Mouse (Mus musculus) hindbrain, postnatal 0 days (tissue): Measurements from ENCODE around the gene Mllt10. TPM values are rescaled to one million over a fixed set of nuclear protein-coding genes. Genes with fewer than 3 reads are reported as not detected.

Source experiments
- ATAC-seq: fragments of 200-750 bp; cut with Nextera tagmentation; 2 replicates; pipeline ENCODE4 v1.8.0; 2017; ENCODE audit warnings: mild to moderate bottlenecking, moderate TSS enrichment, moderate library complexity
- DNase-seq: peaks from one replicate; pipeline ENCODE4 v3.0.0-alpha.2; 2015; ENCODE audit warnings: low spot score
- H3K27ac ChIP-seq: fragments of 300-500 bp; sonication (generic); 2 replicates; pipeline ENCODE4 v1.5.1; 2014; ENCODE audit warnings: mild to moderate bottlenecking
- H3K27me3 ChIP-seq: fragments of 300-500 bp; sonication (generic); 2 replicates; pipeline ENCODE4 v1.6.1; 2014; ENCODE audit warnings: low read length, mixed read lengths; ENCODE audit not compliant: insufficient read depth
- H3K36me3 ChIP-seq: fragments of 300-500 bp; sonication (generic); 2 replicates; pipeline ENCODE4 v1.6.1; 2014; ENCODE audit warnings: low read length, mixed read lengths; ENCODE audit not compliant: insufficient read depth
- H3K4me1 ChIP-seq: fragments of 300-500 bp; sonication (generic); 2 replicates; pipeline ENCODE4 v1.6.1; 2014; ENCODE audit warnings: antibody characterized with exemption, low read length, mixed read lengths; ENCODE audit not compliant: insufficient read depth
- H3K4me2 ChIP-seq: fragments of 300-500 bp; sonication (generic); 2 replicates; pipeline ENCODE4 v1.6.1; 2014; ENCODE audit warnings: low read depth, mild to moderate bottlenecking, low read length, moderate library complexity, mixed read lengths
- H3K4me3 ChIP-seq: fragments of 300-500 bp; sonication (generic); 2 replicates; pipeline ENCODE4 v1.5.1; 2014; ENCODE audit warnings: low read length
- H3K9ac ChIP-seq: fragments of 300-500 bp; sonication (generic); replicated peaks from 2 replicates; pipeline ENCODE4 v1.6.1; 2014; ENCODE audit warnings: mild to moderate bottlenecking, low read length, moderate library complexity, mixed read lengths
- H3K9me3 ChIP-seq: fragments of 300-500 bp; sonication (generic); 2 replicates; pipeline ENCODE4 v1.6.1; 2016; ENCODE audit warnings: low read length, mixed read lengths
- CTCF ChIP-seq: IDR thresholded peaks from 2 replicates; pipeline ENCODE4 v1.5.1; 2016; ENCODE audit warnings: antibody characterized with exemption, control low read depth, low read depth
- WGBS: fragments of 180-500 bp; shearing (Covaris S2); extraction: QIAGEN DNeasy Blood & Tissue Kit; methylation state at CpG from one replicate; pipeline ENCODE4 v1.1.7; 2014; 5-methylcytosine and 5-hydroxymethylcytosine counted together
- polyA plus RNA-seq: library from polyadenylated mRNA; unstranded; fragments of >200 nt; fragmentation: Nextera tagmentation; extraction: Ambion mirVana; gene quantifications from 2 replicates; pipeline ENCODE4 v1.2.1, GENCODE M21; 2015
- total RNA-seq: library from RNA; depleted of rRNA; stranded (reverse); fragments of >200 nt; gene quantifications from 2 replicates; pipeline ENCODE4 v1.2.3, GENCODE M21; 2014

Gene Mllt10
- total and polyA plus RNA-seq, 2 experiments from 2014 or later: 25.6 to 30.0 TPM

DNA sequence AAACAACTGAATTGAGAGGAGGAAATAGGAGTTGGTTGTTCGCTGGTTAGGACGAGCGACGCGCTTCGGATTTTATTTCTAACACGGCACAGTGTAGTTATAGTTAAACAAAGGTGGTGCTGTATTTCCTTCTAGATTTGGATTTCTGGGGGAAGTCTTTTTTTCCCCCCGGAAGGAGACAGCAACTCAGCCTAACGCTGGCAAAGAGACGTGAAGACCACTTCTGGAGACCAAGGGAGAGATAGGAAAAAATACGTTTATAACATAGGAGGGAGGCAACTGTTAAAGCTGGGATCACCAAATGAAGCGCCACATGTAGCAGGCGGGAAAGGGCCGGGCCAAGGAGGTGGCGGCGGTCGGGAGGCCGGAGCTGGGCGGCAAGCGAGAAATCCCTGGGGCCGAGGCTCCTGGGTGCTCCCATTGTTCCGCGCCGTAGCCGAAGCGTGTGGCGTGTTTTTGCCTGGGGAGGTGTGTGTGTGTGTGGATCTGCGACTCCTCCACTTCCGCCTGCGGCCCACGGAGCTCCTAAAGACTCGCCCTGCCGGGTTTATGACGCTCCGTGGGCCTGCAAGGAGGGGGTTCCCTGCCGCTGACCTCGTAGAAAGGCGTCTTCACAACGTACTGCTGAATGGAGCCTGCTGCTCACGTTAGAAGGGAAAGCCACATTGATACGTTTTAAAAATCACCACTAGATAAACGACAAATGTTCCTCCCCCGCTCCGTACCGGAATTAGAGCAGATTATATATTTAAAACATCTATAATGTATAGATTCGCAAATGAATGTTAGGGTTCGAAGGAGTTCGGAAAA is 2.5 kb downstream of the Mllt10 start:
- Histone ChIP-seq H3K27me3 (no peaks in the 10 kb centered on the region), H3K9ac (peak overlapping the region; percentile 83), H3K9me3 (no peaks in the 10 kb centered on the region), H3K4me2 (peak overlapping the region; percentile 95), H3K27ac (peak overlapping the region; percentile 98), H3K36me3 (no peaks in the 10 kb centered on the region), H3K4me1 (no peaks in the 10 kb centered on the region), H3K4me3 (peak overlapping the region; percentile 69)
- DNase-seq: peak; percentile 77
- no peak; the same call in 1 of the 2 replicates for ATAC-seq
- under 1% methylated on average over 48 of the region's 48 CpGs for WGBS
- no peak for TF ChIP-seq CTCF

DNA sequence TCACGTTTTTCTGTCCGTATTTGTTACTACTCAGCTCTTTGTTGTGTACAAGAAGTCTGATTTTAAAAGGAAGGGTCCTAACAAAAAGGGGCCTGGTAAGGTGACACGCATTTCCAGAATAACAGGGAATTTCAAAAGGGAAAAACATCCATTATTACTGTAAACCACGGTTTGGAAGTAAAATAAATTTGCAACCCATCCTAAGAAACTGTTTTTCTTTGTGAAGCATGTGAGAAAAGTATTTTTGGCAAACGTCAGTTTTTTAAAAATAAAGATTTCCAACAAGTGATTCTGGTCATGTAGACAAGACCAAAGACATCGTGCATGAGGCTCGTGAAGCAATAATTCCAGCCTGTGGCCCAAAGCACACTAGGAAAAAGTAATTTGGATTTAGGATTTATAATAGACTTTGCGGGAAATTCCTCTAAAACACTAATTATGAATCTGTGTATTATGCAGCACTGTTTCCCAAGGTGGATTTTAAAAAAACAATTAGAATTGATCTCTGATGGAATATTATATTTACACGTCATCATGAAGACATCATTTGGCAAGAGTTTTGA is 3.2 kb downstream of the Mllt10 start:
- peak overlapping the region; percentile 83 for H3K9ac ChIP-seq
- no peak for ATAC-seq
- no peak for DNase-seq
- no peaks in the 10 kb centered on the region for H3K27me3 ChIP-seq
- no peaks in the 10 kb centered on the region for H3K36me3 ChIP-seq
- no peak for TF ChIP-seq CTCF
- no peaks in the 10 kb centered on the region for H3K4me1 ChIP-seq
- peak overlapping the region; percentile 98 for H3K27ac ChIP-seq
- H3K4me3 ChIP-seq: peak overlapping the region; percentile 69
- 18% methylated on average over 9 of the region's 9 CpGs for WGBS
- peak overlapping the region; percentile 95 for H3K4me2 ChIP-seq
- no peaks in the 10 kb centered on the region for H3K9me3 ChIP-seq

DNA sequence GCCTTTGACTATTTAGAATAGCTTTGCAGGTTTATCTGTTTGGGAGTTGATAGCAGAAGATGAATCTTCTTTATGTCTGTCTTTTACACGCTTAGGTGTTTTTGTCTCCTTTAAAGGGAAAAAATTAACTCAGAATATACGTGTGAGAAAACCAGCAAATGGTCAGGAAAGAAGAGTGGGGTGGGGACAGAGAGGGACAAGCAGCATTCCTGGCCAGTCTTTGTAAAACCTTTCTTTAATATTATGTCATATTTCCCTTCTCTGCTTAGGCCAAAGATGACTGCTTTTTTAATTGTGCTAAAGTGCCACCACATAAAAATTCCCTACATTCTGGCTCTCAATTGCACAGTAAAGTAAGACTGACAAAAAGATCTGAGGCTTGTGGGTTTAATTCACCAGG is 4.0 kb downstream of the Mllt10 start:
- Histone ChIP-seq H3K27me3 (no peaks in the 10 kb centered on the region), H3K9me3 (no peaks in the 10 kb centered on the region), H3K9ac (no peak overlapping the region), H3K4me3 (no peak overlapping the region), H3K36me3 (no peaks in the 10 kb centered on the region), H3K27ac (no peak overlapping the region), H3K4me2 (peak overlapping the region; percentile 95; the same call in 1 of the 2 replicates), H3K4me1 (no peaks in the 10 kb centered on the region)
- ATAC-seq: no peak
- 52% methylated on average over 2 of the region's 2 CpGs for WGBS
- no peak for TF ChIP-seq CTCF
- DNase-seq: no peak

DNA sequence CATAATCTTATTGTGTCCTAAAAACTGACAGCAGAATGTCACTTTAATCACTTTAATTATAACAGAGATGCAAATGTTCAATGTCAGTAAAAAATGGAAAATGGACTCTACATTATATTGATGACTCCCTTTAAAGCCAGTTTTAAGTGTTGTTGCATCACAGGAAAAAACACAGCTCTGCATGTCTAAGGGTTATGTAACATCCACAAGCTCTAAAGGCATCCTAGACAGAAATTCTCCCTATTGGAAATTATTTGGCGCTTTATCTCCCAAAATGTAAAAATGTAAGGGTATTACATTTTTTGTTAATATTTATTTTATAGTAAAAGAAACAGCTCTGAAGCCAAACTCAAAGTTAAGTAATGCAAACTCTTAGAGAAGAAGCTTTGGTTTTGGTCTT is 4.9 kb downstream of the Mllt10 start:
- H3K9me3 ChIP-seq: no peaks in the 10 kb centered on the region
- TF ChIP-seq CTCF: no peak
- H3K27me3 ChIP-seq: no peaks in the 10 kb centered on the region
- no peaks in the 10 kb centered on the region for H3K4me1 ChIP-seq
- DNase-seq (no peak), ATAC-seq (no peak)
- no peak overlapping the region for H3K4me2 ChIP-seq
- H3K4me3 ChIP-seq: no peak overlapping the region
- no peak overlapping the region for H3K9ac ChIP-seq
- no peaks in the 10 kb centered on the region for H3K36me3 ChIP-seq
- no peak overlapping the region for H3K27ac ChIP-seq
- 85% methylated on average over 1 of the region's 1 CpGs for WGBS

DNA sequence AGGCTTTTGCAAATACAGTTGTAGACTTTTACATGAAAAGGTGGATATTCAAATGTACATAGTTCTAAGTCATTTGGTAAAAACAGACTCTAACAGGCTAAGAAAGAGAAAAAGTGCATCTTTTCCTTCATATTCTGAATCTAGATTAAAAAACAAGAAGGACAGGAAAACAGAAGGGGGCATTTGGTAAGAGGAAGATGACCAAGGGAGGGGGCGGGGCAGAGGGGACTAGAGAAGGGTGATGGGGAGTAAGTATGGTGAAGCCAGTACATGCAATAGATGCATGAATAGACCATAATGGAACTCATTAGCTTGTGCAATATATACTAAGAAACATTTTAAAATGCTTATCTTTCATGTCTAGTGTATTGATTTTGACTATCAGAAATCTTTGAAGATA is 5.4 kb downstream of the Mllt10 start:
- Histone ChIP-seq H3K9me3 (no peaks in the 10 kb centered on the region), H3K4me2 (no peak overlapping the region), H3K27me3 (no peaks in the 10 kb centered on the region), H3K27ac (no peak overlapping the region), H3K4me3 (no peak overlapping the region), H3K4me1 (no peaks in the 10 kb centered on the region), H3K36me3 (no peaks in the 10 kb centered on the region), H3K9ac (no peak overlapping the region)
- ATAC-seq (no peak), DNase-seq (no peak)
- no peak for TF ChIP-seq CTCF
- WGBS: 87% methylated on average over 1 of the region's 1 CpGs

DNA sequence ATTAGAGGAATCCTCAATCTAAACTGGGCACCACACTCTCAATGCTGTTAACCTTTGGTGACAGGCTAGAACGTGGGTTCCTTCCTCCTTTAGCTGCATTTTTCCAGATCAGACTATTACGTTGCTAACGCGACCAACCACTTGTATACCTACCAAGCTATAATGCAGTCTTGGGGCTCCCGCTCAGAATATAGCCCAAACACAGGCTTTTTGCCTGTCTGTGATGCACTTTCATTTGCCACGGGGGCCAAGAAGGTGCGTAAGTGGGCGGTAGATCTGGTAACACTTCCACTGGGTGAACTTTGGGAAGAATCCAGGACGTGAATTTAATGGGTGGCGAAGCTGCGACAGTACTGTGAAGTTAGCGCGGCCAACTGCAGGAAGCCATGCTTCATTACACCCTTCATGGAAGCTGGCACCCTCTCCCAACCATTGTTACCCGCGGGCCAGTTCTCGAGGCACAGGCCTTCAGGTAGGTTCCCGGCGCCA is 8.8 kb downstream of the Mllt10 start:
- WGBS: under 1% methylated on average over 18 of the region's 18 CpGs
- H3K9me3 ChIP-seq: no peaks in the 10 kb centered on the region
- H3K27ac ChIP-seq: peak overlapping the region; percentile 98
- peak overlapping the region; percentile 80 for H3K4me2 ChIP-seq
- H3K4me3 ChIP-seq: peak overlapping the region; percentile 79
- 0 out of 2 replicates have a peak, but pooled peaks cover 5% of the 10 kb centered on the region for H3K36me3 ChIP-seq
- DNase-seq (peak; percentile 79), ATAC-seq (peak; percentile 71)
- no peaks in the 10 kb centered on the region for H3K4me1 ChIP-seq
- no peaks in the 10 kb centered on the region for H3K27me3 ChIP-seq
- peak; percentile 37; the same call in 1 of the 2 replicates for TF ChIP-seq CTCF
- H3K9ac ChIP-seq: peak overlapping the region; percentile 86
